Mouse (Mus musculus) thymus, adult 2 months (tissue): Measurements from ENCODE around the gene Gm9844.

ENCODE experiments used
- CTCF ChIP-seq: fragments of 200-500 bp; IDR thresholded peaks from 2 replicates; pipeline ENCODE4 v1.5.1; 2012; ENCODE audit warnings: mild to moderate bottlenecking, control low read depth, low read length, moderate library complexity, borderline replicate concordance; ENCODE audit not compliant: control insufficient read depth, poor library complexity, insufficient read depth; ENCODE audit errors: extremely low read depth
- POLR2A ChIP-seq: fragments of 200-500 bp; IDR thresholded peaks from 2 replicates; pipeline ENCODE4 v1.6.1; 2012; ENCODE audit warnings: mild to moderate bottlenecking, low read length, control low read depth, moderate library complexity; ENCODE audit not compliant: control insufficient read depth, poor library complexity, insufficient read depth; ENCODE audit errors: extremely low read depth

DNA sequence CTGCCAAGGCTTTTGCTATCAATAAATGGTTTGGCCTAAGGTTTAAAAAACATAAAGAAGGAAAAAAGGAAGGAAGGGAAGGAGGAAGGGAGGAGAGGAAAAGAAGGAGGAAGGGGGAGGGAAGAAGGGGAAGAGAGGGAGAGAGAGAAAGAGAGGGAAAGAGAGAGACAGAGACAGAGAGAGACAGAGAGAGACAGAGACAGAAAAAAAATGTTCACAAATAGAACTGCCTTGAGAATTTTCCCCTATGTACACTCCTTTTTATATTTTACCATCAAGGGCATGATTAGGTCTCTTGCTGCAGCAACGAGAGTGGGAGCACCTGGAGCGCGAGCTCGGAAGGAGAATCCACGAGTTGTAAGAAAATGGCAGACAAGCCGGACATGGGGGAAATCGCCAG, at the start of gene Gm9844:
- TF ChIP-seq CTCF (no peak), POLR2A (no peak)
